Mouse (Mus musculus) forebrain, postnatal 0 days (tissue): ENCODE measurements around the gene Itgax. TPM values are rescaled to one million over a fixed set of nuclear protein-coding genes. Genes with fewer than 3 reads are reported as not detected.

Experiments used
- ATAC-seq: fragments of 200-750 bp; cut with Nextera tagmentation; 2 replicates; pipeline ENCODE4 v1.8.0; 2017; ENCODE audit warnings: mild to moderate bottlenecking, moderate library complexity
- DNase-seq: peaks from one replicate; pipeline ENCODE4 v3.0.0-alpha.2; 2015
- H3K27ac ChIP-seq: fragments of 300-500 bp; sonication (generic); 2 replicates; pipeline ENCODE4 v1.5.1; 2014; ENCODE audit warnings: low read depth, mild to moderate bottlenecking, antibody characterized with exemption, low read length, moderate library complexity, mixed read lengths
- H3K27me3 ChIP-seq: fragments of 300-500 bp; sonication (generic); 2 replicates; pipeline ENCODE4 v1.6.1; 2014; ENCODE audit warnings: mild to moderate bottlenecking, low read length, mixed read lengths; ENCODE audit not compliant: insufficient read depth
- H3K36me3 ChIP-seq: fragments of 300-500 bp; sonication (generic); 2 replicates; pipeline ENCODE4 v1.6.1; 2014; ENCODE audit warnings: mild to moderate bottlenecking, moderate library complexity; ENCODE audit not compliant: insufficient read depth
- H3K4me1 ChIP-seq: fragments of 300-500 bp; sonication (generic); 2 replicates; pipeline ENCODE4 v1.6.1; 2014; ENCODE audit warnings: antibody characterized with exemption; ENCODE audit not compliant: insufficient read depth
- H3K4me2 ChIP-seq: fragments of 300-500 bp; sonication (generic); 2 replicates; pipeline ENCODE4 v1.6.1; 2014; ENCODE audit warnings: low read depth, mild to moderate bottlenecking, moderate library complexity
- H3K4me3 ChIP-seq: fragments of 300-500 bp; sonication (generic); 2 replicates; pipeline ENCODE4 v1.5.1; 2014; ENCODE audit warnings: low read depth, low read length, mixed read lengths
- H3K9ac ChIP-seq: fragments of 300-500 bp; sonication (generic); 2 replicates; pipeline ENCODE4 v1.6.1; 2014; ENCODE audit warnings: mild to moderate bottlenecking
- H3K9me3 ChIP-seq: fragments of 300-500 bp; sonication (generic); 2 replicates; pipeline ENCODE4 v1.6.1; 2016; ENCODE audit warnings: low read length
- CTCF ChIP-seq: sonication (generic); IDR thresholded peaks from 2 replicates; pipeline ENCODE4 v1.5.1; 2016; ENCODE audit warnings: antibody characterized with exemption, control low read depth, low read depth
- WGBS: fragments of 180-500 bp; shearing (Covaris S2); extraction: QIAGEN DNeasy Blood & Tissue Kit; methylation state at CpG from one replicate; pipeline ENCODE4 v1.1.7; 2014; 5-methylcytosine and 5-hydroxymethylcytosine counted together
- polyA plus RNA-seq: library from polyadenylated mRNA; unstranded; fragments of >200 nt; fragmentation: Nextera tagmentation; extraction: Ambion mirVana; gene quantifications from 2 replicates; pipeline ENCODE4 v1.2.1, GENCODE M21; 2015
- total RNA-seq: library from RNA; depleted of rRNA; stranded (reverse); fragments of >200 nt; gene quantifications from 2 replicates; pipeline ENCODE4 v1.2.3, GENCODE M21; 2014

The Itgax gene
- total and polyA plus RNA-seq, 2 experiments from 2014 or later, result 0.16 to 0.24 TPM

GRCm38 (mm10) chr7:128110314-128110713, 19.0 kb upstream of the Itgax start:
- no peaks in the 10 kb centered on the region for H3K4me1 ChIP-seq
- no peak overlapping the region for H3K27ac ChIP-seq
- DNase-seq (no peak), ATAC-seq (no peak)
- no peaks in the 10 kb centered on the region for H3K27me3 ChIP-seq
- H3K9me3 ChIP-seq, result no peaks in the 10 kb centered on the region
- no peak for TF ChIP-seq CTCF
- H3K4me2 ChIP-seq, result no peak overlapping the region
- 69% methylated on average over 2 of the region's 2 CpGs for WGBS
- no peaks in the 10 kb centered on the region for H3K36me3 ChIP-seq
- H3K9ac ChIP-seq, result no peak overlapping the region
- H3K4me3 ChIP-seq, result no peak overlapping the region

GRCm38 (mm10) chr7:128112131-128112530, 17.2 kb upstream of the Itgax start:
- 89% methylated on average over 11 of the region's 11 CpGs for WGBS
- H3K27me3 ChIP-seq, result no peaks in the 10 kb centered on the region
- no peak overlapping the region for H3K9ac ChIP-seq
- H3K4me1 ChIP-seq, result no peaks in the 10 kb centered on the region
- no peak overlapping the region for H3K4me2 ChIP-seq
- TF ChIP-seq CTCF, result no peak
- no peaks in the 10 kb centered on the region for H3K36me3 ChIP-seq
- ATAC-seq (no peak), DNase-seq (no peak)
- no peaks in the 10 kb centered on the region for H3K9me3 ChIP-seq
- no peak overlapping the region for H3K27ac ChIP-seq
- H3K4me3 ChIP-seq, result no peak overlapping the region

- DNase-seq (no peak), ATAC-seq (no peak)
- Histone ChIP-seq H3K9ac (no peak overlapping the region), H3K4me1 (no peaks in the 10 kb centered on the region), H3K9me3 (no peaks in the 10 kb centered on the region), H3K4me3 (no peak overlapping the region), H3K4me2 (no peak overlapping the region), H3K27ac (no peak overlapping the region), H3K36me3 (no peaks in the 10 kb centered on the region), H3K27me3 (no peaks in the 10 kb centered on the region)
- WGBS, result 93% methylated on average over 11 of the region's 11 CpGs
- no peak for TF ChIP-seq CTCF
Measured at GRCm38 (mm10) chr7:128114371-128115105, 14.8 kb upstream of the Itgax start.

- Histone ChIP-seq H3K4me2 (no peak overlapping the region), H3K4me1 (no peaks in the 10 kb centered on the region), H3K4me3 (no peak overlapping the region), H3K9me3 (no peaks in the 10 kb centered on the region), H3K36me3 (no peaks in the 10 kb centered on the region), H3K27ac (no peak overlapping the region), H3K9ac (no peak overlapping the region), H3K27me3 (no peaks in the 10 kb centered on the region)
- WGBS, result 85% methylated on average over 5 of the region's 5 CpGs
- DNase-seq (no peak), ATAC-seq (no peak)
- TF ChIP-seq CTCF, result no peak
Measured at GRCm38 (mm10) chr7:128115211-128115958, 14.0 kb upstream of the Itgax start.

GRCm38 (mm10) chr7:128116396-128116795, 13.0 kb upstream of the Itgax start:
- no peaks in the 10 kb centered on the region for H3K4me1 ChIP-seq
- TF ChIP-seq CTCF, result no peak
- no peak overlapping the region for H3K9ac ChIP-seq
- no peak overlapping the region for H3K27ac ChIP-seq
- no peak overlapping the region for H3K4me3 ChIP-seq
- H3K4me2 ChIP-seq, result no peak overlapping the region
- no peaks in the 10 kb centered on the region for H3K27me3 ChIP-seq
- ATAC-seq (no peak), DNase-seq (no peak)
- H3K9me3 ChIP-seq, result no peaks in the 10 kb centered on the region
- no peaks in the 10 kb centered on the region for H3K36me3 ChIP-seq
- 91% methylated on average over 5 of the region's 5 CpGs for WGBS

GRCm38 (mm10) chr7:128119726-128120490, 9.4 kb upstream of the Itgax start:
- Histone ChIP-seq H3K4me1 (no peaks in the 10 kb centered on the region), H3K27me3 (no peaks in the 10 kb centered on the region), H3K9me3 (no peaks in the 10 kb centered on the region), H3K36me3 (no peaks in the 10 kb centered on the region), H3K9ac (no peak overlapping the region), H3K4me3 (no peak overlapping the region), H3K4me2 (no peak overlapping the region), H3K27ac (no peak overlapping the region)
- TF ChIP-seq CTCF, result no peak
- DNase-seq (no peak), ATAC-seq (no peak)
- 86% methylated on average over 6 of the region's 6 CpGs for WGBS

- DNase-seq, result no peak
- Histone ChIP-seq H3K9me3 (no peaks in the 10 kb centered on the region), H3K9ac (no peak overlapping the region), H3K36me3 (no peaks in the 10 kb centered on the region), H3K27me3 (no peaks in the 10 kb centered on the region), H3K4me1 (no peaks in the 10 kb centered on the region), H3K4me3 (no peak overlapping the region), H3K27ac (no peak overlapping the region), H3K4me2 (no peak overlapping the region)
- 91% methylated on average over 5 of the region's 5 CpGs for WGBS
- ATAC-seq, result no peak
- TF ChIP-seq CTCF, result no peak
Measured at GRCm38 (mm10) chr7:128132148-128132547, 2.8 kb downstream of the Itgax start.
